ENCODE assay signal across 8 mouse cellular contexts in genomic region chr1:63181019-63181418, GRCm38 (mm10). TPM values are rescaled to one million over a fixed set of nuclear protein-coding genes. Genes with fewer than 3 reads are reported as not detected.
DNase-seq lines count a peak whose midpoint lies in the region; ATAC-seq and TF ChIP-seq lines count a peak whose summit lies in the region.

No protein-coding gene starts in this region.

- H3K9me3 ChIP-seq in G1E (replicated peaks): no peaks in the 10 kb centered on the region
- no peaks in the 10 kb centered on the region for H3K9me3 ChIP-seq in forebrain, embryonic 16.5 days (ENCODE audit: control insufficient read depth, low read length)

- 3% methylated on average over 3 of the region's 3 CpGs for WGBS in forebrain, embryonic 16.5 days
- 2% methylated on average over 3 of the region's 3 CpGs for WGBS in lung, adult 2 months
- 8% methylated on average over 3 of the region's 3 CpGs for WGBS in olfactory bulb, adult 2 months

- no peak overlapping the region for H3K4me2 ChIP-seq in forebrain, embryonic 16.5 days (ENCODE audit: low read length)

- no peak overlapping the region for H3K27ac ChIP-seq in forebrain, embryonic 16.5 days (ENCODE audit: low read length)
- H3K27ac ChIP-seq in layer of hippocampus, adult 2 months: no peak overlapping the region
- H3K27ac ChIP-seq in olfactory bulb, adult 2 months (ENCODE audit: insufficient read depth, low read depth, low read length): no peak overlapping the region

- no peak for TF ChIP-seq POLR2A in lung, adult 2 months (IDR thresholded peaks at IDR 0.05; ENCODE audit: borderline replicate concordance, extremely low read depth, low read depth, low read length)
- no peak for TF ChIP-seq POLR2A in olfactory bulb, adult 2 months (IDR thresholded peaks at IDR 0.05; ENCODE audit: insufficient read depth, low read depth, low read length)

- H3K27me3 ChIP-seq in G1E (ENCODE audit: insufficient read depth, low read length): no peaks in the 10 kb centered on the region
- no peaks in the 10 kb centered on the region for H3K27me3 ChIP-seq in forebrain, embryonic 16.5 days (replicated peaks; ENCODE audit: control insufficient read depth, insufficient read depth, low read length)

- H3K36me3 ChIP-seq in G1E (replicated peaks): peaks cover 52% of the 10 kb centered on the region
- peaks cover 6% of the 10 kb centered on the region for H3K36me3 ChIP-seq in forebrain, embryonic 16.5 days (ENCODE audit: control insufficient read depth, insufficient read depth)

- peak; percentile 94 for TF ChIP-seq CTCF in G1E (IDR thresholded peaks at IDR 0.05; ENCODE audit: low read depth, low read length)
- peak; percentile 94 for TF ChIP-seq CTCF in layer of hippocampus, adult 2 months (conservative IDR thresholded peaks at IDR 0.05)
- TF ChIP-seq CTCF in lung, adult 2 months (IDR thresholded peaks at IDR 0.05; ENCODE audit: insufficient read depth, low read length): peak; percentile 92
- peak; percentile 44; the same call in 1 of the 2 replicates for TF ChIP-seq CTCF in olfactory bulb, adult 2 months (IDR thresholded peaks at IDR 0.05; ENCODE audit: insufficient read depth, low read depth, low read length)

- peak; percentile 67 for ATAC-seq in G1E (ENCODE audit: extremely low read depth, insufficient number of reproducible peaks, low FRiP score, poor library complexity, severe bottlenecking)
- ATAC-seq in forebrain, embryonic 16.5 days: peak; percentile 86

- peak; percentile 77 for DNase-seq in G1E (ENCODE audit: low spot score)
- peak; percentile 86 to 88 for DNase-seq in cerebellum, adult 18-20 months
- peak; percentile 96 for DNase-seq in heart, postnatal 4 days
- DNase-seq in layer of hippocampus, adult 2 months (ENCODE audit: low spot score in 2 of 2): peak; percentile 92 to 94
- DNase-seq in lung, adult 2 months: peak; percentile 83
- peak; percentile 80 to 86 for DNase-seq in thymus, adult 18-20 months

- no peak overlapping the region for H3K9ac ChIP-seq in forebrain, embryonic 16.5 days (replicated peaks; ENCODE audit: low read depth, low read length)

- peaks cover 36% of the 10 kb centered on the region for H3K4me1 ChIP-seq in G1E (ENCODE audit: insufficient read depth, low read depth, low read length)
- peaks cover 15% of the 10 kb centered on the region for H3K4me1 ChIP-seq in forebrain, embryonic 16.5 days (replicated peaks; ENCODE audit: control insufficient read depth, insufficient read depth, low read length)
- H3K4me1 ChIP-seq in lung, adult 2 months (ENCODE audit: control insufficient read depth, insufficient read depth, low read length): peaks cover 6% of the 10 kb centered on the region; the same call in 1 of the 2 replicates
- peaks cover 3% of the 10 kb centered on the region for H3K4me1 ChIP-seq in olfactory bulb, adult 2 months (ENCODE audit: control insufficient read depth, insufficient read depth, low read length)

- no peak overlapping the region for H3K4me3 ChIP-seq in G1E (ENCODE audit: low read depth, low read length)
- no peak overlapping the region for H3K4me3 ChIP-seq in forebrain, embryonic 16.5 days (replicated peaks; ENCODE audit: low read length)
- H3K4me3 ChIP-seq in layer of hippocampus, adult 2 months: no peak overlapping the region
- no peak overlapping the region for H3K4me3 ChIP-seq in lung, adult 2 months (replicated peaks; ENCODE audit: extremely low read depth, low read depth, low read length)
- H3K4me3 ChIP-seq in olfactory bulb, adult 2 months (ENCODE audit: insufficient read depth, low read depth, low read length): no peak overlapping the region

RNA-seq across cellular contexts. Expression of gene Ndufs1, which starts 4.4 kb away (rescaled TPM):
- total RNA-seq in G1E (2014; fragmentation: Nextera tagmentation) (176 and 217 TPM in 2 replicates), G1E (2017) (301 and 302 TPM in 2 replicates)
- 57.4 and 85.7 TPM in 2 replicates for polyA plus RNA-seq in G1E (2012)
- polyA plus RNA-seq in forebrain, embryonic 16.5 days (2015; fragmentation: Nextera tagmentation; extraction: Ambion mirVana): 125 and 128 TPM in 2 replicates
- total RNA-seq in heart, postnatal 4 days (2021): 100 to 1,000 TPM; 533 to 564 TPM
- total RNA-seq in layer of hippocampus, adult 2 months (2021): 100 to 1,000 TPM; 153 to 155 TPM
- 17.8 and 29.6 TPM in 2 replicates for polyA plus RNA-seq in lung, adult 2 months (2012; rRNA removed)
- not detected in 2 replicates for polyA plus RNA-seq in olfactory bulb, adult 2 months (2012; ENCODE audit: insufficient read depth, insufficient read length, low replicate concordance, missing spikeins)

RNA-seq across cellular contexts. Expression of gene Eef1b2, which starts 4.4 kb away (rescaled TPM):
- total RNA-seq in G1E (2014; fragmentation: Nextera tagmentation): 533 and 593 TPM in 2 replicates
- 2,744 and 2,961 TPM in 2 replicates for total RNA-seq in G1E (2017)
- 380 and 673 TPM in 2 replicates for polyA plus RNA-seq in G1E (2012)
- 423 and 472 TPM in 2 replicates for polyA plus RNA-seq in forebrain, embryonic 16.5 days (2015; fragmentation: Nextera tagmentation; extraction: Ambion mirVana)
- total RNA-seq in heart, postnatal 4 days (2021): 100 to 1,000 TPM; 497 to 542 TPM
- 100 to 1,000 TPM; 343 to 345 TPM for total RNA-seq in layer of hippocampus, adult 2 months (2021)
- 192 and 217 TPM in 2 replicates for polyA plus RNA-seq in lung, adult 2 months (2012; rRNA removed)
- polyA plus RNA-seq in olfactory bulb, adult 2 months (2012; ENCODE audit: insufficient read depth, insufficient read length, low replicate concordance, missing spikeins): not detected in 2 replicates

RNA-seq across cellular contexts. Expression of gene Gpr1, which starts 33.3 kb away (rescaled TPM):
- not detected in 2 replicates for total RNA-seq in G1E (2014; fragmentation: Nextera tagmentation)
- 0.16 and 0.29 TPM in 2 replicates for total RNA-seq in G1E (2017)
- 0.02 TPM in 1 of 2 replicates, not detected in the other for polyA plus RNA-seq in G1E (2012)
- 0.36 and 0.56 TPM in 2 replicates for polyA plus RNA-seq in forebrain, embryonic 16.5 days (2015; fragmentation: Nextera tagmentation; extraction: Ambion mirVana)
- total RNA-seq in heart, postnatal 4 days (2021): not detected
- total RNA-seq in layer of hippocampus, adult 2 months (2021): under 1 TPM; 0.49 to 0.61 TPM
- 0.06 TPM in 2 replicates for polyA plus RNA-seq in lung, adult 2 months (2012; rRNA removed)
- polyA plus RNA-seq in olfactory bulb, adult 2 months (2012; ENCODE audit: insufficient read depth, insufficient read length, low replicate concordance, missing spikeins): not detected in 2 replicates

Comparison
In these comparisons a context has a peak if more than half of its experiments do, and no peak if none do; other contexts are left out.
1. CTCF ChIP-seq: peak in every context shown above with its lines; median percentile 94 in G1E; 94 in layer of hippocampus, adult 2 months; 92 in lung, adult 2 months; 44 in olfactory bulb, adult 2 months.